Mouse (Mus musculus): Measurements from ENCODE around the gene Srxn1. TPM values are rescaled to one million over a fixed set of nuclear protein-coding genes. Genes with fewer than 3 reads are reported as not detected.

Srxn1 gene
- polyA plus RNA-seq, 1 experiment from 2014 or later: 28.4 TPM

DNA sequence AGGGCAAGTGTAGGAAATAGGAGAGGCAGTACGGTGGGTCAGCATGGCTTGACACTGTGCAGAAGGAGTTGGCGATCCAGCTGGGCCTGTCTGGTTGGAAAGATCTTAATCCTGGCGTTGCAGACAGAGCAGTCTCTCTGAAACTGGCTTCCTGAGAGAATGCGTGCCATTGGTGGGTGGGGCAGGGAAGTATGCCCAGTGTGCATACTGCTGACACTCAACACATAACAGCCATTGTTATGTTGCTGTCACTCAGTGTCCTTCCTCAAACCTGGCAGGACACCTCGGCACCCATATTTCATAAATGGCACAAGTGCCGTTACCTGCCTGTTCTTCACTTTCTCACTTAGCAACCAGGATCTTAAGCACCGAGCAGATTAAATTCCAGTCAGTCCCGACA, 27.4 kb downstream of the Srxn1 start:
- WGBS: 30% methylated on average over 8 of the region's 8 CpGs
- no peak overlapping the region for H3K4me2 ChIP-seq (replicated peaks; ENCODE audit: low read depth)
- no peaks in the 10 kb centered on the region for H3K4me1 ChIP-seq (replicated peaks; ENCODE audit: control insufficient read depth, insufficient read depth)
- H3K27me3 ChIP-seq (ENCODE audit: control insufficient read depth, insufficient read depth, low read length): no peaks in the 10 kb centered on the region
- no peak overlapping the region for H3K9ac ChIP-seq (ENCODE audit: low read length)
- ATAC-seq (ENCODE audit: low FRiP score, low TSS enrichment) (no peak), DNase-seq (ENCODE audit: low spot score) (no peak)
- H3K36me3 ChIP-seq (ENCODE audit: control insufficient read depth, insufficient read depth, low read length): no peaks in the 10 kb centered on the region
- H3K9me3 ChIP-seq (ENCODE audit: control insufficient read depth, low read length): no peaks in the 10 kb centered on the region
- no peak overlapping the region for H3K4me3 ChIP-seq (ENCODE audit: low read depth, low read length)
- no peak overlapping the region for H3K27ac ChIP-seq (replicated peaks)
- no peak for TF ChIP-seq CTCF (IDR thresholded peaks at IDR 0.05; ENCODE audit: low read depth)
- TF ChIP-seq EP300 (optimal IDR thresholded peaks at IDR 0.05): no peak

- Histone ChIP-seq H3K36me3 (ENCODE audit: control insufficient read depth, insufficient read depth, low read length) (no peaks in the 10 kb centered on the region), H3K4me1 (replicated peaks; ENCODE audit: control insufficient read depth, insufficient read depth) (0 out of 2 replicates have a peak, but pooled peaks cover 2% of the 10 kb centered on the region), H3K27me3 (ENCODE audit: control insufficient read depth, insufficient read depth, low read length) (peaks cover 9% of the 10 kb centered on the region; the same call in 1 of the 2 replicates), H3K27ac (replicated peaks) (no peak overlapping the region), H3K9me3 (ENCODE audit: control insufficient read depth, low read length) (no peaks in the 10 kb centered on the region), H3K9ac (ENCODE audit: low read length) (no peak overlapping the region), H3K4me2 (replicated peaks; ENCODE audit: low read depth) (no peak overlapping the region), H3K4me3 (ENCODE audit: low read depth, low read length) (no peak overlapping the region)
- TF ChIP-seq EP300 (optimal IDR thresholded peaks at IDR 0.05): no peak
- no peak for TF ChIP-seq CTCF (IDR thresholded peaks at IDR 0.05; ENCODE audit: low read depth)
- DNase-seq (ENCODE audit: low spot score): no peak
- WGBS: 76% methylated on average over 10 of the region's 10 CpGs
- ATAC-seq (ENCODE audit: low FRiP score, low TSS enrichment): no peak
These were observed 34.1 kb downstream of the Srxn1 start for GRCm38 (mm10) chr2:152139191-152139987.

GRCm38 (mm10) chr2:152140941-152141340, 35.6 kb downstream of the Srxn1 start:
- Histone ChIP-seq H3K27me3 (ENCODE audit: control insufficient read depth, insufficient read depth, low read length) (peaks cover 12% of the 10 kb centered on the region; the same call in 1 of the 2 replicates), H3K4me2 (replicated peaks; ENCODE audit: low read depth) (no peak overlapping the region), H3K4me3 (ENCODE audit: low read depth, low read length) (no peak overlapping the region), H3K9ac (ENCODE audit: low read length) (no peak overlapping the region), H3K36me3 (ENCODE audit: control insufficient read depth, insufficient read depth, low read length) (no peaks in the 10 kb centered on the region), H3K4me1 (replicated peaks; ENCODE audit: control insufficient read depth, insufficient read depth) (0 out of 2 replicates have a peak, but pooled peaks cover 2% of the 10 kb centered on the region), H3K9me3 (ENCODE audit: control insufficient read depth, low read length) (no peaks in the 10 kb centered on the region), H3K27ac (replicated peaks) (no peak overlapping the region)
- no peak for DNase-seq (ENCODE audit: low spot score)
- no peak for ATAC-seq (ENCODE audit: low FRiP score, low TSS enrichment)
- TF ChIP-seq CTCF (IDR thresholded peaks at IDR 0.05; ENCODE audit: low read depth) (no peak), EP300 (optimal IDR thresholded peaks at IDR 0.05) (no peak)
- 60% methylated on average over 11 of the region's 11 CpGs for WGBS

DNA sequence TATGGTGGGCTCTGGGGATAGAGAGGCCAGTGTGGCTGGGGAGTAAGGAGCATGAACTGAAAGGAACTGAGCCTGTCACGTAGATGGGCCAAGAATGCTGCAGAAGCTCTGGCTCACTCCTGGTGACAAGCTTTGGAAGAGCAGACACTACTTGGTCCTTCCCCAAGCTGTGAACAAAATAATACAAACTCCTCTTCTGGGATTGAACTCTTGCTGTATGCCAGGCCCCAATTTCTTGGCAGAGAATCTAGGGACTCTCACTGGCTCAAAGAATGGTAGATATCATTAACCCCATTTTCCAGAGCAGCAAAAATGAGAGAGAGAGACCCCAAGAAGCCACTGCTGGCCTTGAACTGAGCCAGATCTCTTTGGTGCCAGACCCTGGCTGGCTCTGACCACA, 36.2 kb downstream of the Srxn1 start:
- WGBS: 33% methylated on average over 1 of the region's 1 CpGs
- no peak for ATAC-seq (ENCODE audit: low FRiP score, low TSS enrichment)
- H3K9ac ChIP-seq (ENCODE audit: low read length): no peak overlapping the region
- no peak for DNase-seq (ENCODE audit: low spot score)
- no peak overlapping the region for H3K27ac ChIP-seq (replicated peaks)
- TF ChIP-seq EP300 (optimal IDR thresholded peaks at IDR 0.05) (no peak), CTCF (IDR thresholded peaks at IDR 0.05; ENCODE audit: low read depth) (no peak)
- peak overlapping the region; percentile 53 for H3K4me2 ChIP-seq (replicated peaks; ENCODE audit: low read depth)
- H3K9me3 ChIP-seq (ENCODE audit: control insufficient read depth, low read length): no peaks in the 10 kb centered on the region
- no peaks in the 10 kb centered on the region for H3K36me3 ChIP-seq (ENCODE audit: control insufficient read depth, insufficient read depth, low read length)
- peaks cover 12% of the 10 kb centered on the region; the same call in 1 of the 2 replicates for H3K27me3 ChIP-seq (ENCODE audit: control insufficient read depth, insufficient read depth, low read length)
- H3K4me1 ChIP-seq (replicated peaks; ENCODE audit: control insufficient read depth, insufficient read depth): 0 out of 2 replicates have a peak, but pooled peaks cover 2% of the 10 kb centered on the region
- peak overlapping the region; percentile 40 for H3K4me3 ChIP-seq (ENCODE audit: low read depth, low read length)

GRCm38 (mm10) chr2:152142046-152142445, 36.7 kb downstream of the Srxn1 start:
- peak overlapping the region; percentile 40 for H3K4me3 ChIP-seq (ENCODE audit: low read depth, low read length)
- no peak overlapping the region for H3K27ac ChIP-seq (replicated peaks)
- H3K27me3 ChIP-seq (ENCODE audit: control insufficient read depth, insufficient read depth, low read length): peaks cover 12% of the 10 kb centered on the region; the same call in 1 of the 2 replicates
- no peaks in the 10 kb centered on the region for H3K9me3 ChIP-seq (ENCODE audit: control insufficient read depth, low read length)
- peak overlapping the region; percentile 53 for H3K4me2 ChIP-seq (replicated peaks; ENCODE audit: low read depth)
- TF ChIP-seq EP300 (optimal IDR thresholded peaks at IDR 0.05): no peak
- TF ChIP-seq CTCF (IDR thresholded peaks at IDR 0.05; ENCODE audit: low read depth): no peak
- no peaks in the 10 kb centered on the region for H3K36me3 ChIP-seq (ENCODE audit: control insufficient read depth, insufficient read depth, low read length)
- H3K9ac ChIP-seq (ENCODE audit: low read length): no peak overlapping the region; the same call in 1 of the 2 replicates
- ATAC-seq (ENCODE audit: low FRiP score, low TSS enrichment): peak; percentile 32; the same call in 1 of the 2 replicates
- 0 out of 2 replicates have a peak, but pooled peaks cover 2% of the 10 kb centered on the region for H3K4me1 ChIP-seq (replicated peaks; ENCODE audit: control insufficient read depth, insufficient read depth)
- no peak for DNase-seq (ENCODE audit: low spot score)
- WGBS: under 1% methylated on average over 13 of the region's 13 CpGs

- 0 out of 2 replicates have a peak, but pooled peaks cover 2% of the 10 kb centered on the region for H3K4me1 ChIP-seq (replicated peaks; ENCODE audit: control insufficient read depth, insufficient read depth)
- TF ChIP-seq CTCF (IDR thresholded peaks at IDR 0.05; ENCODE audit: low read depth) (no peak), EP300 (optimal IDR thresholded peaks at IDR 0.05) (no peak)
- 11% methylated on average over 11 of the region's 11 CpGs for WGBS
- no peak for DNase-seq (ENCODE audit: low spot score)
- peaks cover 12% of the 10 kb centered on the region; the same call in 1 of the 2 replicates for H3K27me3 ChIP-seq (ENCODE audit: control insufficient read depth, insufficient read depth, low read length)
- H3K4me3 ChIP-seq (ENCODE audit: low read depth, low read length): peak overlapping the region; percentile 41; the same call in 1 of the 2 replicates
- H3K9me3 ChIP-seq (ENCODE audit: control insufficient read depth, low read length): no peaks in the 10 kb centered on the region
- H3K4me2 ChIP-seq (replicated peaks; ENCODE audit: low read depth): peak overlapping the region; percentile 72
- H3K27ac ChIP-seq (replicated peaks): no peak overlapping the region
- no peaks in the 10 kb centered on the region for H3K36me3 ChIP-seq (ENCODE audit: control insufficient read depth, insufficient read depth, low read length)
- ATAC-seq (ENCODE audit: low FRiP score, low TSS enrichment): no peak
- no peak overlapping the region for H3K9ac ChIP-seq (ENCODE audit: low read length)
These were observed 37.3 kb downstream of the Srxn1 start for GRCm38 (mm10) chr2:152142571-152142970.
